Mouse (Mus musculus) liver, embryonic 14.5 days (tissue): ENCODE measurements at regions not wholly inside any gene's neighbourhood (a gene's known extent, or its start where the extent isn't known, plus 50 kb on each side); places are given as distances from the start of the nearest gene placed in this dataset.

ENCODE experiments used
- CTCF ChIP-seq: IDR thresholded peaks from 2 replicates; pipeline ENCODE4 v1.5.1; 2016; ENCODE audit warnings: antibody characterized with exemption, low read depth, control low read depth
- EP300 ChIP-seq: IDR thresholded peaks from 2 replicates; pipeline ENCODE4 v1.6.1; 2016; ENCODE audit warnings: antibody characterized with exemption, low read depth

GRCm38 (mm10) chr16:54098696-54099095 lies 1199.1 kb downstream of the Zpld1 start:
- TF ChIP-seq CTCF, result no peak
- no peak for TF ChIP-seq EP300
